Mouse (Mus musculus) intestine, embryonic 16.5 days (tissue): ENCODE measurements at regions not wholly inside any gene's neighbourhood (a gene's known extent, or its start where the extent isn't known, plus 50 kb on each side); places are given as distances from the start of the nearest gene placed in this dataset.

Source experiments
- ATAC-seq: fragments of 200-750 bp; cut with Nextera tagmentation; 2 replicates; pipeline ENCODE4 v1.8.0; 2017; ENCODE audit warnings: moderate TSS enrichment, moderate library complexity
- H3K27ac ChIP-seq: fragments of 300-500 bp; sonication (generic); 2 replicates; pipeline ENCODE4 v1.5.1; 2014; ENCODE audit warnings: mild to moderate bottlenecking, low read length
- H3K27me3 ChIP-seq: fragments of 300-500 bp; sonication (generic); replicated peaks from 2 replicates; pipeline ENCODE4 v1.6.1; 2014; ENCODE audit warnings: low read length, control low read depth, mixed read lengths; ENCODE audit not compliant: control insufficient read depth, insufficient read depth
- H3K36me3 ChIP-seq: fragments of 300-500 bp; sonication (generic); 2 replicates; pipeline ENCODE4 v1.6.1; 2014; ENCODE audit warnings: low read length, control low read depth; ENCODE audit not compliant: control insufficient read depth, insufficient read depth
- H3K4me1 ChIP-seq: fragments of 300-500 bp; sonication (generic); 2 replicates; pipeline ENCODE4 v1.6.1; 2014; ENCODE audit warnings: low read length, control low read depth, mixed read lengths; ENCODE audit not compliant: control insufficient read depth, insufficient read depth
- H3K4me2 ChIP-seq: fragments of 300-500 bp; sonication (generic); 2 replicates; pipeline ENCODE4 v1.6.1; 2014; ENCODE audit warnings: low read depth, low read length, control low read depth
- H3K4me3 ChIP-seq: fragments of 300-500 bp; sonication (generic); 2 replicates; pipeline ENCODE4 v1.5.1; 2014; ENCODE audit warnings: mild to moderate bottlenecking, low read length
- H3K9ac ChIP-seq: fragments of 300-500 bp; sonication (generic); 2 replicates; pipeline ENCODE4 v1.6.1; 2014; ENCODE audit warnings: low read depth, low read length
- H3K9me3 ChIP-seq: fragments of 300-500 bp; sonication (generic); 2 replicates; pipeline ENCODE4 v1.6.1; 2016; ENCODE audit warnings: low read length, control low read depth; ENCODE audit not compliant: control insufficient read depth
- WGBS: fragments of 180-500 bp; shearing (Covaris S2); extraction: QIAGEN DNeasy Blood & Tissue Kit; methylation state at CpG from one replicate; pipeline ENCODE4 v1.1.7; 2014; 5-methylcytosine and 5-hydroxymethylcytosine counted together

DNA sequence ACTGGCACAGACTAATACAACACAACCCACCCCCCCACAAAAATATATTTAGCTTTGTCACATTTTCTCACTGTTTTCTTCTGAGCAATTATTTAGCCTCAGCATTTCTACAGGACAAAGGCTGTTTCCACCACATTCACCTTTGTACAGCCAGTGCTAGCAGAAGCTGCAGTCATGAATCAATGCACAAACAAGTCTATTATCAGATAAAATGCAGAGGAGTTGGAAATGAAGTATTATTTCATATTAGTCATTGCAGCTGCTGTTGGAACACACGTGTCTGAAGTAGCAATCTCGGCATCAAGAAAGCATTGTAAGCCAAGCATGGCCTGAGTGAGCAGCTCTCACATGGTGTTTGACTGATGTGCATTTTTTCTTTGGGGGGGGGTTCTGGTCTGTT lies 212.9 kb downstream of the Emp1 start:
- no peak overlapping the region for H3K27ac ChIP-seq
- no peaks in the 10 kb centered on the region for H3K36me3 ChIP-seq
- H3K9me3 ChIP-seq = no peaks in the 10 kb centered on the region
- H3K9ac ChIP-seq = no peak overlapping the region
- H3K4me2 ChIP-seq = no peak overlapping the region
- no peaks in the 10 kb centered on the region for H3K4me1 ChIP-seq
- no peak for ATAC-seq
- no peak overlapping the region for H3K4me3 ChIP-seq
- 63% methylated on average over 2 of the region's 2 CpGs for WGBS
- H3K27me3 ChIP-seq = no peaks in the 10 kb centered on the region

GRCm38 (mm10) chr6:135578728-135579127 lies 216.4 kb downstream of the Emp1 start:
- Histone ChIP-seq H3K4me3 (no peak overlapping the region), H3K9ac (no peak overlapping the region)
- 87% methylated on average over 8 of the region's 8 CpGs for WGBS

GRCm38 (mm10) chr6:135582567-135582966 lies 220.2 kb downstream of the Emp1 start:
- Histone ChIP-seq H3K4me3 (no peak overlapping the region), H3K36me3 (no peaks in the 10 kb centered on the region), H3K9me3 (no peaks in the 10 kb centered on the region), H3K9ac (no peak overlapping the region), H3K4me2 (no peak overlapping the region), H3K27ac (no peak overlapping the region), H3K4me1 (no peaks in the 10 kb centered on the region), H3K27me3 (no peaks in the 10 kb centered on the region)
- WGBS = 53% methylated on average over 2 of the region's 2 CpGs
- ATAC-seq = no peak

More at GRCm38 (mm10) chr6:135578728-135579127, 216.4 kb downstream of the Emp1 start:
- Histone ChIP-seq H3K4me2 (no peak overlapping the region), H3K4me1 (no peaks in the 10 kb centered on the region), H3K27ac (no peak overlapping the region), H3K27me3 (no peaks in the 10 kb centered on the region), H3K36me3 (no peaks in the 10 kb centered on the region), H3K9me3 (no peaks in the 10 kb centered on the region)
- ATAC-seq = no peak

DNA sequence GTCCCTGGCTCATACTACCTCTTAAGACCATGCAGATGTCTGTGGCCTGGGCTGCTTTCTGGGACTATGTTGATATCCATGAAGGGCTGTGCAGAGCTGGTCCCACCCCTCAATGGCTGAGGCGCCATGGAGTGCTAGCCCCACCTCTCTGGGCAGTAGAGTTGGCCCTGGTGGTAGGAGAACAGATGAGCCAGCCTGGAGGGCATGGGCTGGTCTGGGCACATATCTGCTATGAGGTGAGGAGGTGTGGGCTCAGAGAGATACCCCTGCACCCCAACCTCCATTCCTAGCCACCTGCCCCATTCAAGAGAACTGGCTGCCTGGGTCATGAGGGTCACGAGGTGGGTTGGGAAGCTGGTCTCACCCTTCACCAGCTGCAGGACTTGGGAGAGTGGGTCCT lies 222.4 kb downstream of the Emp1 start:
- no peak overlapping the region for H3K27ac ChIP-seq
- H3K9ac ChIP-seq = no peak overlapping the region
- H3K36me3 ChIP-seq = no peaks in the 10 kb centered on the region
- no peak overlapping the region for H3K4me2 ChIP-seq
- no peaks in the 10 kb centered on the region for H3K9me3 ChIP-seq
- H3K27me3 ChIP-seq = no peaks in the 10 kb centered on the region
- no peak overlapping the region for H3K4me3 ChIP-seq
- WGBS = 89% methylated on average over 2 of the region's 2 CpGs
- no peaks in the 10 kb centered on the region for H3K4me1 ChIP-seq
- ATAC-seq = no peak

GRCm38 (mm10) chr6:135590084-135590483 lies 227.7 kb downstream of the Emp1 start:
- Histone ChIP-seq H3K27ac (no peak overlapping the region), H3K9ac (no peak overlapping the region), H3K27me3 (no peaks in the 10 kb centered on the region), H3K4me3 (no peak overlapping the region), H3K4me2 (no peak overlapping the region), H3K4me1 (no peaks in the 10 kb centered on the region), H3K9me3 (no peaks in the 10 kb centered on the region), H3K36me3 (no peaks in the 10 kb centered on the region)
- ATAC-seq = no peak

DNA sequence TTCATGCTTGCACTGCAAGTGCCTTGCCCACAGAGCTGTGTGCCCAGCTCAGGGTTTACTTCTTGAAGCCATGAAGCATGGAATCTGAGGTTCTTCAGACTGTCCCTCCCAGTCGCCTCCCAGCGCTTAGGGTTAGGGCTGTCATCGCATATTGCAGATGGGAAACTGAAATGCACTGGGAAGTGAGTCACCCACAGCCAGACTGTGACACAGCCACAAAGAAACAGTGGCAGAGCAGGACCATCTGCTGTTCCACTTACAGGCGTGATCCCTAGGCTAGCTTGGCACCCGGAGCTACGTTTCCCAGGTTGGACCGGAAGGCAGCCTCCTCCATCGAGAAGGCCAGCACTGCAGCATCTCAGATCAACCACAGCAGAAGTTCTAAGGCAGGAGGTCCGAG lies 228.7 kb downstream of the Emp1 start:
- Histone ChIP-seq H3K36me3 (no peaks in the 10 kb centered on the region), H3K4me3 (no peak overlapping the region), H3K27ac (no peak overlapping the region), H3K27me3 (no peaks in the 10 kb centered on the region), H3K4me1 (no peaks in the 10 kb centered on the region), H3K9me3 (no peaks in the 10 kb centered on the region), H3K4me2 (no peak overlapping the region), H3K9ac (no peak overlapping the region)
- 83% methylated on average over 9 of the region's 9 CpGs for WGBS
- no peak for ATAC-seq

DNA sequence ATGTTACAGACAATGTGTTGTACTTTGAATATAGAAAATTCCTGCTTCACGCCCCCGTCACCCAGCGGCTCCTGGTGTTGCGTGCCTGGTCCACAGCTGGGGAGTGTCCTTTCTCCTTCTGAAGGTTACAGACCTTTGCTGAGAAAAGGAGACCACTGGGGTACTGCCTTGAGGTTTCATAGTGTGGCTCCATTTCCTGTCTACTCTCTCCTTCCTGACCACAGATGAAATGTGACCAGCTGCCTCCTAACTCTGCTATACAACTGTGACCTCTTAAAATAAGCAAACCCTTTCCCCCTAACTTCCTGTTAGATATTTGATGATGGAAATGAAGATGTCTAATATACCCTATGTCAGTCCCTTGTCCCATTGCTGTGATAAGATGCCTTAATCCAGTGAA lies 234.0 kb downstream of the Emp1 start:
- no peaks in the 10 kb centered on the region for H3K36me3 ChIP-seq
- H3K4me2 ChIP-seq = no peak overlapping the region
- no peak overlapping the region for H3K9ac ChIP-seq
- no peak overlapping the region for H3K4me3 ChIP-seq
- no peak for ATAC-seq
- H3K4me1 ChIP-seq = no peaks in the 10 kb centered on the region
- no peak overlapping the region for H3K27ac ChIP-seq
- H3K9me3 ChIP-seq = no peaks in the 10 kb centered on the region
- H3K27me3 ChIP-seq = no peaks in the 10 kb centered on the region
- WGBS = 90% methylated on average over 4 of the region's 4 CpGs

- no peaks in the 10 kb centered on the region for H3K4me1 ChIP-seq
- H3K27ac ChIP-seq = no peak overlapping the region
- H3K4me2 ChIP-seq = no peak overlapping the region
- H3K9ac ChIP-seq = no peak overlapping the region
- no peaks in the 10 kb centered on the region for H3K27me3 ChIP-seq
- 62% methylated on average over 3 of the region's 3 CpGs for WGBS
- no peak for ATAC-seq
- no peaks in the 10 kb centered on the region for H3K36me3 ChIP-seq
- no peak overlapping the region for H3K4me3 ChIP-seq
- no peaks in the 10 kb centered on the region for H3K9me3 ChIP-seq
These were observed 248.3 kb downstream of the Emp1 start for GRCm38 (mm10) chr6:135610504-135611096.

- 50% methylated on average over 4 of the region's 4 CpGs for WGBS
- Histone ChIP-seq H3K27me3 (no peaks in the 10 kb centered on the region), H3K4me2 (no peak overlapping the region), H3K4me1 (no peaks in the 10 kb centered on the region), H3K9ac (no peak overlapping the region), H3K27ac (no peak overlapping the region), H3K4me3 (no peak overlapping the region), H3K9me3 (0 out of 2 replicates have a peak, but pooled peaks cover 3% of the 10 kb centered on the region), H3K36me3 (no peaks in the 10 kb centered on the region)
- ATAC-seq = no peak
These were observed 265.6 kb downstream of the Emp1 start for GRCm38 (mm10) chr6:135627928-135628327.

- no peak overlapping the region for H3K4me3 ChIP-seq
- H3K9ac ChIP-seq = no peak overlapping the region
- 77% methylated on average over 3 of the region's 3 CpGs for WGBS
- no peak overlapping the region for H3K27ac ChIP-seq
- no peaks in the 10 kb centered on the region for H3K27me3 ChIP-seq
- no peak for ATAC-seq
- H3K36me3 ChIP-seq = no peaks in the 10 kb centered on the region
- 0 out of 2 replicates have a peak, but pooled peaks cover 3% of the 10 kb centered on the region for H3K9me3 ChIP-seq
- H3K4me1 ChIP-seq = no peaks in the 10 kb centered on the region
- H3K4me2 ChIP-seq = no peak overlapping the region
These were observed 266.9 kb downstream of the Emp1 start for GRCm38 (mm10) chr6:135629236-135629635.
